Mouse (Mus musculus) adipose tissue, adult 10 weeks (tissue): Measurements from ENCODE around the gene Sft2d1. TPM values are rescaled to one million over a fixed set of nuclear protein-coding genes. Genes with fewer than 3 reads are reported as not detected.

Experiments
- polyA plus RNA-seq: library from polyadenylated mRNA; stranded (reverse); fragments of 350-450 nt; fragmentation: Illumina TruSeq; extraction: RNeasy Lipid Tissue Mini Kit (QIAGEN cat#74804); gene quantifications from one replicate; pipeline ENCODE4 v1.2.3, GENCODE M21; 2014; ENCODE audit warnings: low read depth, low replicate concordance

The Sft2d1 gene
- polyA plus RNA-seq: 50.6 TPM

GRCm38 (mm10) chr17:8310838-8311614 lies at the start of gene Sft2d1:
TSS of gene Sft2d1 (plus strand) at chr17:8311102.

GRCm38 (mm10) chr17:8282821-8283525 lies 27.9 kb upstream of the Sft2d1 start, which contains the start of gene Mpc1:
TSS of gene Mpc1 (plus strand) at chr17:8282904.

GRCm38 (mm10) chr17:8337159-8337558 lies 26.3 kb downstream of the Sft2d1 start, which contains the start of gene Prr18:
TSS of gene Prr18 (plus strand) at chr17:8337459.

GRCm38 (mm10) chr17:8355692-8356091 lies 44.8 kb downstream of the Sft2d1 start, which contains the start of gene T2:
TSS of gene T2 (plus strand) at chr17:8355992.

Other genes with a start within 250 kb of the Sft2d1 start
- gene Gm49673, start 163.3 kb upstream of the Sft2d1 start, polyA plus RNA-seq: 0.14 TPM
- gene Rnaset2a, start 163.0 kb upstream of the Sft2d1 start, polyA plus RNA-seq: 35.1 TPM
- gene Fgfr1op, start 145.6 kb upstream of the Sft2d1 start, polyA plus RNA-seq: 12.9 TPM
- gene Ccr6, start 75.1 kb upstream of the Sft2d1 start, polyA plus RNA-seq: not detected
- 238 TPM for gene Mpc1, start 28.2 kb upstream of the Sft2d1 start, polyA plus RNA-seq
- gene Prr18, start 26.4 kb downstream of the Sft2d1 start, polyA plus RNA-seq: 1.1 TPM
- gene T2, start 44.9 kb downstream of the Sft2d1 start, polyA plus RNA-seq: 2.1 TPM
- gene T, start 123.3 kb downstream of the Sft2d1 start, polyA plus RNA-seq: not detected
- 1.1 TPM for gene Pde10a, start 214.3 kb downstream of the Sft2d1 start, polyA plus RNA-seq